ENCODE assay signal across 20 mouse cellular contexts in genomic region chr13:83041506-83041905, GRCm38 (mm10).
"Had no signal": no experiment of that assay in that cellular context is flagged by ENCODE, and none has a peak within 500 bp of the region (broad histone marks: within the 10 kb centered on the region; RNA-seq: fewer than 3 reads in every experiment).

No protein-coding gene starts in this region.

- H3K4me1 ChIP-seq: midbrain, embryonic 12.5 days; midbrain, embryonic 15.5 days; neural tube, embryonic 12.5 days; neural tube, embryonic 15.5 days; stomach, embryonic 15.5 days had no signal

- H3K4me3 ChIP-seq: limb, embryonic 13.5 days; midbrain, embryonic 12.5 days; midbrain, embryonic 15.5 days; neural tube, embryonic 12.5 days; neural tube, embryonic 15.5 days; stomach, embryonic 15.5 days had no signal

- H3K36me3 ChIP-seq: limb, embryonic 13.5 days; midbrain, embryonic 12.5 days; midbrain, embryonic 15.5 days; neural tube, embryonic 12.5 days; neural tube, embryonic 15.5 days; stomach, embryonic 15.5 days had no signal

- DNase-seq: kidney, adult 9 months; kidney, postnatal 14 days; kidney, postnatal 4 days; left cerebral cortex, postnatal 4 days; liver; liver, postnatal 0 days; lung, embryonic 14.5 days; lung, postnatal 10 days; lung, postnatal 4 days; retina, postnatal 1 day; right cerebral cortex, postnatal 25 days; thymus, postnatal 25 days had no signal

- H3K27ac ChIP-seq: limb, embryonic 13.5 days; liver, embryonic 14.5 days; midbrain, embryonic 12.5 days; midbrain, embryonic 15.5 days; neural tube, embryonic 12.5 days; neural tube, embryonic 15.5 days; stomach, embryonic 15.5 days had no signal

- H3K27me3 ChIP-seq: limb, embryonic 13.5 days; midbrain, embryonic 12.5 days; midbrain, embryonic 15.5 days; neural tube, embryonic 12.5 days; neural tube, embryonic 15.5 days; stomach, embryonic 15.5 days had no signal

- ATAC-seq: intestine, postnatal 0 days; liver, postnatal 0 days; midbrain, embryonic 15.5 days had no signal

- H3K9me3 ChIP-seq: limb, embryonic 13.5 days; midbrain, embryonic 12.5 days; midbrain, embryonic 15.5 days; neural tube, embryonic 12.5 days; neural tube, embryonic 15.5 days; stomach, embryonic 15.5 days had no signal

- H3K4me2 ChIP-seq: limb, embryonic 13.5 days; lung, embryonic 14.5 days; midbrain, embryonic 12.5 days; midbrain, embryonic 15.5 days; neural tube, embryonic 12.5 days; neural tube, embryonic 15.5 days; stomach, embryonic 15.5 days had no signal

- H3K9ac ChIP-seq: limb, embryonic 13.5 days; liver, embryonic 14.5 days; liver, postnatal 0 days; lung, embryonic 14.5 days; midbrain, embryonic 12.5 days; midbrain, embryonic 15.5 days; neural tube, embryonic 12.5 days; neural tube, embryonic 15.5 days; stomach, embryonic 15.5 days had no signal
